ENCODE assay signal across 22 mouse cellular contexts in genomic region chr3:112699531-112700125, GRCm38 (mm10).
DNase-seq lines count a peak whose midpoint lies in the region; ATAC-seq and TF ChIP-seq lines count a peak whose summit lies in the region.
"Had no signal": no experiment of that assay in that cellular context is flagged by ENCODE, and none has a peak within 500 bp of the region (broad histone marks: within the 10 kb centered on the region; RNA-seq: fewer than 3 reads in every experiment).

No protein-coding gene starts in this region.

- H3K27ac ChIP-seq in midbrain, embryonic 11.5 days (ENCODE audit: low read depth, low read length), result no peak overlapping the region
- no peak overlapping the region for H3K27ac ChIP-seq in midbrain, embryonic 16.5 days (ENCODE audit: low read length)
- H3K27ac ChIP-seq in forebrain, embryonic 16.5 days (ENCODE audit: low read length), result no peak overlapping the region
- H3K27ac ChIP-seq in midbrain, embryonic 14.5 days (replicated peaks; ENCODE audit: low read depth, low read length), result no peak overlapping the region
- H3K27ac ChIP-seq: embryonic facial prominence, embryonic 13.5 days; hindbrain, embryonic 15.5 days; kidney, postnatal 0 days; limb, embryonic 13.5 days; liver, embryonic 13.5 days had no signal

- WGBS in midbrain, embryonic 11.5 days, result 79% methylated on average over 2 of the region's 2 CpGs
- 50% methylated on average over 2 of the region's 2 CpGs for WGBS in midbrain, embryonic 16.5 days
- 54% methylated on average over 2 of the region's 2 CpGs for WGBS in forebrain, embryonic 16.5 days
- WGBS in midbrain, embryonic 14.5 days, result 54% methylated on average over 2 of the region's 2 CpGs

- no peaks in the 10 kb centered on the region for H3K27me3 ChIP-seq in midbrain, embryonic 11.5 days (ENCODE audit: control insufficient read depth, insufficient read depth, low read length)
- H3K27me3 ChIP-seq in midbrain, embryonic 16.5 days (ENCODE audit: control insufficient read depth, insufficient read depth, low read depth, low read length), result no peaks in the 10 kb centered on the region
- no peaks in the 10 kb centered on the region for H3K27me3 ChIP-seq in forebrain, embryonic 16.5 days (replicated peaks; ENCODE audit: control insufficient read depth, insufficient read depth, low read length)
- no peaks in the 10 kb centered on the region for H3K27me3 ChIP-seq in midbrain, embryonic 14.5 days (ENCODE audit: control insufficient read depth, insufficient read depth, low read length)
- H3K27me3 ChIP-seq: CH12.LX; embryonic facial prominence, embryonic 13.5 days; hindbrain, embryonic 15.5 days; limb, embryonic 13.5 days; liver, embryonic 13.5 days had no signal

- H3K4me3 ChIP-seq in midbrain, embryonic 11.5 days (ENCODE audit: low read depth, low read length), result no peak overlapping the region
- H3K4me3 ChIP-seq in midbrain, embryonic 16.5 days (ENCODE audit: low read depth, low read length), result no peak overlapping the region
- H3K4me3 ChIP-seq in forebrain, embryonic 16.5 days (replicated peaks; ENCODE audit: low read length), result no peak overlapping the region
- H3K4me3 ChIP-seq in midbrain, embryonic 14.5 days (replicated peaks; ENCODE audit: low read depth, low read length), result no peak overlapping the region
- H3K4me3 ChIP-seq: embryonic facial prominence, embryonic 13.5 days; hindbrain, embryonic 15.5 days; limb, embryonic 13.5 days; liver, embryonic 13.5 days had no signal

- no peak overlapping the region for H3K9ac ChIP-seq in midbrain, embryonic 11.5 days (ENCODE audit: low read length)
- H3K9ac ChIP-seq in midbrain, embryonic 16.5 days (ENCODE audit: low read depth, low read length), result no peak overlapping the region
- no peak overlapping the region for H3K9ac ChIP-seq in forebrain, embryonic 16.5 days (replicated peaks; ENCODE audit: low read depth, low read length)
- H3K9ac ChIP-seq in midbrain, embryonic 14.5 days (replicated peaks; ENCODE audit: low read length), result no peak overlapping the region
- H3K9ac ChIP-seq: embryonic facial prominence, embryonic 13.5 days; hindbrain, embryonic 15.5 days; limb, embryonic 13.5 days; liver, embryonic 13.5 days; lung, embryonic 14.5 days had no signal

- peak; percentile 50; the same call in 1 of the 2 replicates for ATAC-seq in midbrain, embryonic 11.5 days (ENCODE audit: low FRiP score)
- ATAC-seq in midbrain, embryonic 16.5 days, result no peak
- peak; percentile 38; the same call in 1 of the 2 replicates for ATAC-seq in forebrain, embryonic 16.5 days
- ATAC-seq in midbrain, embryonic 14.5 days (ENCODE audit: low FRiP score, low TSS enrichment), result peak; percentile 48; the same call in 1 of the 2 replicates
- ATAC-seq: intestine, postnatal 0 days had no signal

- TF ChIP-seq POLR2A in brain, embryonic 14.5 days (IDR thresholded peaks at IDR 0.05; ENCODE audit: borderline replicate concordance, extremely low read depth, insufficient read depth, insufficient read length, poor library complexity, severe bottlenecking), result no peak

- H3K4me1 ChIP-seq in midbrain, embryonic 11.5 days (ENCODE audit: control insufficient read depth, insufficient read depth, low read length), result no peaks in the 10 kb centered on the region
- H3K4me1 ChIP-seq in midbrain, embryonic 16.5 days (ENCODE audit: control insufficient read depth, insufficient read depth, low read length), result 0 out of 2 replicates have a peak, but pooled peaks cover 3% of the 10 kb centered on the region
- H3K4me1 ChIP-seq in forebrain, embryonic 16.5 days (replicated peaks; ENCODE audit: control insufficient read depth, insufficient read depth, low read length), result no peaks in the 10 kb centered on the region
- no peaks in the 10 kb centered on the region for H3K4me1 ChIP-seq in midbrain, embryonic 14.5 days (ENCODE audit: control insufficient read depth, insufficient read depth, low read length)
- H3K4me1 ChIP-seq: embryonic facial prominence, embryonic 13.5 days; hindbrain, embryonic 15.5 days; limb, embryonic 13.5 days; liver, embryonic 13.5 days had no signal

- no peaks in the 10 kb centered on the region for H3K36me3 ChIP-seq in midbrain, embryonic 11.5 days (ENCODE audit: control insufficient read depth, insufficient read depth, low read length)
- H3K36me3 ChIP-seq in midbrain, embryonic 16.5 days (ENCODE audit: control insufficient read depth, insufficient read depth, low read length), result no peaks in the 10 kb centered on the region
- no peaks in the 10 kb centered on the region for H3K36me3 ChIP-seq in forebrain, embryonic 16.5 days (ENCODE audit: control insufficient read depth, insufficient read depth)
- H3K36me3 ChIP-seq in midbrain, embryonic 14.5 days (ENCODE audit: control insufficient read depth, insufficient read depth, low read length), result no peaks in the 10 kb centered on the region
- H3K36me3 ChIP-seq: embryonic facial prominence, embryonic 13.5 days; hindbrain, embryonic 15.5 days; limb, embryonic 13.5 days; liver, embryonic 13.5 days had no signal

- no peaks in the 10 kb centered on the region for H3K9me3 ChIP-seq in midbrain, embryonic 11.5 days (ENCODE audit: control insufficient read depth, low read length)
- no peaks in the 10 kb centered on the region for H3K9me3 ChIP-seq in midbrain, embryonic 16.5 days (replicated peaks; ENCODE audit: control insufficient read depth, low read length, poor library complexity, severe bottlenecking)
- no peaks in the 10 kb centered on the region for H3K9me3 ChIP-seq in forebrain, embryonic 16.5 days (ENCODE audit: control insufficient read depth, low read length)
- no peaks in the 10 kb centered on the region for H3K9me3 ChIP-seq in midbrain, embryonic 14.5 days (ENCODE audit: control insufficient read depth, low read length)
- H3K9me3 ChIP-seq: embryonic facial prominence, embryonic 13.5 days; hindbrain, embryonic 15.5 days; limb, embryonic 13.5 days; liver, embryonic 13.5 days had no signal

- no peak for DNase-seq in midbrain, embryonic 11.5 days (ENCODE audit: low spot score, missing footprints)
- DNase-seq in brain, embryonic 14.5 days (ENCODE audit: low read depth), result peak; percentile 51
- peak; percentile 10 for DNase-seq in midbrain, embryonic 14.5 days
- DNase-seq in ovary, postnatal 10 days (ENCODE audit: low spot score), result no peak
- DNase-seq in gastrocnemius, postnatal 4 days (ENCODE audit: low spot score in 2 of 2), result no peak
- DNase-seq in ovary, adult 18-20 months (ENCODE audit: low spot score), result no peak
- DNase-seq: adrenal gland, adult 2 months; cerebellum, adult 9-11 months; gastrocnemius, postnatal 25 days; liver, embryonic 13.5 days; lung, embryonic 14.5 days; lung, postnatal 36 days; right cerebral cortex, postnatal 25 days; thymus, adult 18-20 months had no signal

- H3K4me2 ChIP-seq in midbrain, embryonic 11.5 days, result no peak overlapping the region
- no peak overlapping the region for H3K4me2 ChIP-seq in midbrain, embryonic 16.5 days (ENCODE audit: low read length)
- no peak overlapping the region for H3K4me2 ChIP-seq in forebrain, embryonic 16.5 days (ENCODE audit: low read length)
- no peak overlapping the region for H3K4me2 ChIP-seq in midbrain, embryonic 14.5 days (ENCODE audit: low read length)
- H3K4me2 ChIP-seq: embryonic facial prominence, embryonic 13.5 days; hindbrain, embryonic 15.5 days; limb, embryonic 13.5 days; liver, embryonic 13.5 days; lung, embryonic 14.5 days had no signal

- TF ChIP-seq CTCF in brain, embryonic 14.5 days (IDR thresholded peaks at IDR 0.05; ENCODE audit: borderline replicate concordance, extremely low read depth, insufficient read depth, insufficient read length), result no peak

Comparison
In these comparisons a context has a peak if more than half of its experiments do, and no peak if none do; other contexts are left out.
1. DNase-seq: peak in brain, embryonic 14.5 days (single experiment) and midbrain, embryonic 14.5 days (single experiment); none in midbrain, embryonic 11.5 days (single experiment), ovary, postnatal 10 days (single experiment), gastrocnemius, postnatal 4 days (0 of 2) and ovary, adult 18-20 months (single experiment).